In genomic region chr10:26799562-26800051, GRCm38 (mm10) we compare ENCODE assay signal across 8 mouse cellular contexts. TPM values are rescaled to one million over a fixed set of nuclear protein-coding genes. Genes with fewer than 3 reads are reported as not detected.
DNase-seq lines count a peak whose midpoint lies in the region.

No protein-coding gene starts in this region.

- 71% methylated on average over 5 of the region's 5 CpGs for WGBS in midbrain, embryonic 10.5 days

- H3K27ac ChIP-seq in midbrain, embryonic 10.5 days (replicated peaks), result no peak overlapping the region

- DNase-seq in 3T3-L1 (ENCODE audit: low read depth, low spot score), result peak; percentile 92
- DNase-seq in adrenal gland, adult (ENCODE audit: inconsistent age in 2 of 2, low spot score in 1 of 2), result peak; percentile 73 to 92
- DNase-seq in heart, adult 9 months (ENCODE audit: low spot score in 2 of 2), result peak; percentile 78 to 87
- peak; percentile 67 for DNase-seq in kidney, postnatal 10 days
- DNase-seq in mesoderm, embryonic 11.5 days (ENCODE audit: low read depth, low spot score), result peak; percentile 33
- peak; percentile 77 for DNase-seq in thymus, postnatal 4 days
- DNase-seq in midbrain, embryonic 10.5 days (ENCODE audit: low spot score), result no peak
- DNase-seq in layer of hippocampus, adult 9-11 months, result no peak

- H3K36me3 ChIP-seq in midbrain, embryonic 10.5 days, result no peaks in the 10 kb centered on the region

- H3K27me3 ChIP-seq in midbrain, embryonic 10.5 days (ENCODE audit: low read depth, poor library complexity, severe bottlenecking), result peaks cover 13% of the 10 kb centered on the region; the same call in 1 of the 2 replicates

- no peak overlapping the region for H3K4me3 ChIP-seq in midbrain, embryonic 10.5 days

- no peaks in the 10 kb centered on the region for H3K9me3 ChIP-seq in midbrain, embryonic 10.5 days (replicated peaks)

- H3K4me1 ChIP-seq in midbrain, embryonic 10.5 days, result peaks cover 9% of the 10 kb centered on the region

RNA-seq across cellular contexts. Expression of gene Arhgap18, which starts 46.4 kb away (rescaled TPM):
- polyA plus RNA-seq in midbrain, embryonic 10.5 days (2016; fragmentation: Nextera tagmentation; extraction: Ambion mirVana), result 8.7 and 9.7 TPM in 2 replicates

Comparison
In these comparisons a context has a peak if more than half of its experiments do, and no peak if none do; other contexts are left out.
1. DNase-seq: peak in 3T3-L1 (single experiment), adrenal gland, adult (2 of 2), heart, adult 9 months (2 of 2), kidney, postnatal 10 days (single experiment), mesoderm, embryonic 11.5 days (single experiment) and thymus, postnatal 4 days (single experiment); none in midbrain, embryonic 10.5 days (single experiment) and layer of hippocampus, adult 9-11 months (single experiment).